Mouse (Mus musculus) naive thymus-derived CD4-positive, alpha-beta T cell, adult 2 months (primary cell): ENCODE results near the gene Cypt2.
"Not testable (repeated sequence)": the region's sequence is repeated elsewhere in the genome, so short reads cannot be mapped to it uniquely, and the experiment has no call there.

Experiments used
- DNase-seq: peaks from one replicate; pipeline ENCODE4 v3.0.0-alpha.2; 2011; ENCODE audit warnings: low read depth

Gene Cypt2

DNA sequence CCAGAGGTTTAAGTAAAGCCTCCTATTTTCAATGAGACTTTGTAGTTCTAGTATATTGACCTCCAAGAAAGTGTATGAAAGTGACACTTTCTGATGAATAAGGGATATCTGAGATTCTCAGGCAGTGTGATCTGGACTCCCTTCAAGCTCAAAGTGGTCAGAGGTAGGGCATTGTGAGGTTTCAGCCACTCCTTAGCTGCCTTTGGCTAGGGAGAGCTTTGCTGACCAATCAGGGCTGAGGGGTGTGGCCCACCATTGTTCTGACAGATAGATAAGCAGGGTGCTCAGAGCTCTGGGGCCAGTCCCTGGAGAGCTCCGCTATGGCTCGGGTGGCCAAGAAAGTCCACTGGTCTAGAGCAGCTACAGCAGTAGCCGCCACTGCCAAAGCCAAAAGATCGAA is at the start of gene Cypt2:
TSS of gene Cypt2 (plus strand) at position 301 of the 400 bp plus-strand sequence.
- not testable (repeated sequence) for DNase-seq

GRCm38 (mm10) chrX:105546234-105546633 is 46.7 kb downstream of the Cypt2 start:
- no peak for DNase-seq
